Mouse (Mus musculus) B cell, adult 2 months (primary cell): ENCODE measurements around the gene Fancd2.

Source experiments
- DNase-seq, 2 experiments: peaks; one replicate each; pipeline ENCODE4 v3.0.0; 2022

Gene Fancd2

GRCm38 (mm10) chr6:113530932-113531839 is at the start of gene Fancd2, which contains the start of gene Emc3:
Gene Fancd2 (plus strand): TSS chr6:113531682.
Gene Emc3 (minus strand): TSS chr6:113531652.
- DNase-seq, result peak; percentile 97

DNA sequence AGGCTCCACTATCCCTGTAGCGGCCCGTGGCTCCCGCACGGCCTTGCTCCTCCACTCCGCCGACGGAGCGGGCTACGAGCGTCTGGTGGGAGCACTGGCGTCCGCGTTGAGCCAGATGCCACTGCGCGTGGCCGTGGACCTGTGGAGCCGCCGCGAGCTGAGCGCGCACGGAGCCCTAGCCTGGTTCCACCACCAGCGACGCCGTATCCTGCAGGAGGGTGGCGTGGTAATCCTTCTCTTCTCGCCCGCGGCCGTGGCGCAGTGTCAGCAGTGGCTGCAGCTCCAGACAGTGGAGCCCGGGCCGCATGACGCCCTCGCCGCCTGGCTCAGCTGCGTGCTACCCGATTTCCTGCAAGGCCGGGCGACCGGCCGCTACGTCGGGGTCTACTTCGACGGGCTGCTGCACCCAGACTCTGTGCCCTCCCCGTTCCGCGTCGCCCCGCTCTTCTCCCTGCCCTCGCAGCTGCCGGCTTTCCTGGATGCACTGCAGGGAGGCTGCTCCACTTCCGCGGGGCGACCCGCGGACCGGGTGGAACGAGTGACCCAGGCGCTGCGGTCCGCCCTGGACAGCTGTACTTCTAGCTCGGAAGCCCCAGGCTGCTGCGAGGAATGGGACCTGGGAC is 48.9 kb upstream of the Fancd2 start:
- peak; percentile 59 to 61 for DNase-seq

DNA sequence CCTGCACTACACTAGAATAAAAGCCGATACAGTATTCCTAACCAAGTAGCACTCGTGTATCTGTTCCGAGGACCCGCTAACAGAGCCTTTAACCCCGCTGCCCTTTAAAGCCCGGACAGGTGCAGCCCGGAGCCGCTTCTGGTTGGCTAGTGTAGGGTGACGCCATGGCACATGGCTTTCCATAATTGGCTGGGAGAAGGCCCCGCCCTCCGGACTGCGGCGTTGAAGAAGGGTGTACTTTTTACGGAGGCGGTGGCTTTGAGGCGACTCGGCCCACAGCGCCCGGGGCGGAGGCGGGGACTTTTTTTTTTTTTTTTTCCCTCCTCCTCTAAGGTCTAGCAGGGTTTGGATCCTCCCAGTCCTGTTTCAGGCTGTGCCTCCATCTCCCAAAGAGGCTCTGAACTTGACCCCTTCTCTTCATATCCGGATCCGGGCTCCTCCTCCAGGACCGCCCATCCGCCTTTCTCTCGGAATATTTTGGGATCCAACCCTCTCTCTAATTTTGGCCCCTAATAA is 48.3 kb upstream of the Fancd2 start, which contains the start of gene Creld1:
Gene Creld1, plus strand, starts transcription at position 198 of the 516 bp plus-strand sequence.
- DNase-seq, result peak; percentile 91 to 93

DNA sequence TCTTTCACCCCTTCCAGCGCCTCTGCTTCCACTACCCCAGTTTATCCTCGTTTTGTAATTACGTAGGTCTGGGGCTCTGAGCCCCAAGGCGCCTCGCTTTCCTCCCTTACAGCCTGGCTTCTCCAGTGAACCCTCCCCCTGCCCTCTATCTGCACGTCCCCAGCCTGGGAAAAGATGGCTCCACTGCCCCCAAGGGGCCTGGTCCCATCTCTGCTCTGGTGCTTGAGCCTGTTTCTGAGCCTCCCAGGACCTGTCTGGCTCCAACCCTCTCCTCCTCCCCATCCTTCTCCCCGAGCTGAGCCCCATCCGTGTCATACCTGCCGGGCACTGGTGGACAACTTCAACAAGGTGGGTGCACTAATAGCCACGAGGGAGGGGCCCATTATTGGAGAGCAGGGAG is 47.8 kb upstream of the Fancd2 start:
- peak in 1 of 2 experiments; percentile 19 for DNase-seq

- DNase-seq, result no peak
Observed at GRCm38 (mm10) chr6:113487125-113487576, 44.3 kb upstream of the Fancd2 start.

DNA sequence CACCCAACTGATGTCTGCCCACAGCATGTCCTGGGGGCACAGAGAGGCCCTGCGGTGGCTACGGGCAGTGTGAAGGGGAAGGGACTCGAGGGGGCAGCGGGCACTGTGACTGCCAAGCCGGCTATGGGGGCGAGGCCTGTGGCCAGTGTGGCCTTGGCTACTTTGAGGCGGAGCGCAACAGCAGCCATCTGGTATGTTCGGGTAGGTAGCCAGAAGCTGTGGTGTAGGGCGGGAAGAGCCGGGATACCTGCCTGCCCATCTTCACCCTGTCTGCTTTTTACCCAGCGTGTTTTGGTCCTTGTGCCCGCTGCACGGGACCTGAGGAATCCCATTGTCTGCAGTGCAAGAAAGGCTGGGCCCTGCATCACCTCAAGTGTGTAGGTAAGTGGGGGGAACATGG is 42.1 kb upstream of the Fancd2 start:
- no peak for DNase-seq

- DNase-seq, result no peak
Observed at GRCm38 (mm10) chr6:113492101-113492864, 39.2 kb upstream of the Fancd2 start.

GRCm38 (mm10) chr6:113494258-113494788 is 37.2 kb upstream of the Fancd2 start:
- DNase-seq, result peak; percentile 94 to 96

- no peak for DNase-seq
Observed at GRCm38 (mm10) chr6:113495071-113495675, 36.3 kb upstream of the Fancd2 start.

DNA sequence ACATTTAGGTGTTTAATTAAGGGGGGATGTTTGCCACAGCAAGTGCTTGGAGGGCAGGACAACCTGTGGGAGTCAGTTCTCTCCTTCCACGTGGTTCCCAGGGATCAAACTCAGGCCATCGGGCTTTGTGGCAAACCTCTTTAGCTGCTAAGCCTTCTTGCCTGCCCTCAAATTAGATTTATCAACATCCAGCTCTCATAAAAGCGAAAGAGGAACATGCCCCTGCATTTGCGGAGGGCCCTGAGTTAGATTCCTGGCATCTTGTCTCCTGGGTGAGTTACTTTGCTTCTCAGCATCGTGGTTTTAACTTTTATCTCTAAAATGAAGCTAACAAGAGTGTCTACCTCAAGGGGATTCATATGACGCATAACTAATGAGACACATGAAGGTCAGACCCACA is 32.1 kb upstream of the Fancd2 start:
- DNase-seq, result peak; percentile 13 to 20

GRCm38 (mm10) chr6:113501388-113502084 is 29.9 kb upstream of the Fancd2 start, which contains the start of gene Prrt3:
Gene Prrt3 (minus strand): TSS chr6:113501931.
- DNase-seq, result no peak

DNA sequence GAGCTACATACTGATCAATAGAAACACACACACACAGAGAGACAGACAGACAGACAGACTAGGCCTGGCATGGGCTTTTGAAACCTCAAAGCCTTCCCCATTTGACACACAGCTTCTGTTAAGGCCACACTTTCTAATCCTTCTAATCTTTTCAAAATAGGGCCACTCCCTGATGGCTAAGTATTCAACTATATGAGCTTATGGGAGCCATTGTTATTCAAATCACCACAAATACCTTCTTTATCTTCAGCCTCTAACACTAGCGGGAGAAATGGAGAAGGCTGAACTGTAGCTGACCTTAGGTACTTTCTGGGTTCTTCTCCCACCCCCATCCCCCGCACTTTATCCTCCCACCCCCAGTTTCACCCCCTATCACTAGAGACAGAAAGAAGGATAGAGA is 28.7 kb upstream of the Fancd2 start:
- no peak for DNase-seq

DNA sequence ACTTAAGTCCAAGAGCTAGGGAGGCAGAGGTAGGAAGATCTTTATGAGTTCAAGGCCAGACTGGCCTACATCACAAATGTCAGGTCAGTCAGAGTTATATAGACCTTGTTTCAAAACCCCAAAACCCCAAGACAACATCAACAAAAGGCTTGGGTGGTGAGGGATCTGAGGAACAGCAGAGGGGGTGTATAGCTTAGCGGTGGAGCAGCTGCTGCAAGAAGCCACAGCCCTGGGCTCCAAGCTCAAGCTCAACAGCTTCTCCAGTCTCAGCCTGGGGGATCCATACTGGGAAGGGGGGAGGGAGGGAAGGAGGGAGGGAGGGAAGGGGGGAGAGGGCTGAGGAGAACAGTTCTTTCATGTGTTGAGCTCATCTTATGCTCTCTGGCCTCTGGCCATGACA is 25.8 kb upstream of the Fancd2 start:
- no peak for DNase-seq

- DNase-seq, result no peak
Observed at GRCm38 (mm10) chr6:113507130-113507529, 24.4 kb upstream of the Fancd2 start.

- no peak for DNase-seq
Observed at GRCm38 (mm10) chr6:113508272-113508946, 23.1 kb upstream of the Fancd2 start.

DNA sequence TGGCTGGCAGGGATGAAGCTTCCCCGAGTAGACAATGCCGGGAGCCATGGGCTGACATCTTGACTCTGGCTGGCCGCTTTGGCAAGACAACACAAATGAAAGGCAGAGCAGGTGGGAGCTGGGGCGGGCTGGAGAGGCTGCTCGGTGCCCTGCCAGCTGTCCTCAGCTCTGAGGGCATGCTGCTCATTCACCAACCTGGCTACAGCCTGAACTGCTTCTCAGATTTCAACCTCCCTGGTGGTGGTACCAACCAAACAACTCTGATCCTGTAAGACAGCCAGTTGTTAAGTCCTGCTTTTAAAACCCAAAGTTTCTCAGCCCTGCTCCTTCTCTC is 22.6 kb upstream of the Fancd2 start:
- DNase-seq, result no peak

GRCm38 (mm10) chr6:113513944-113514343 is 17.5 kb upstream of the Fancd2 start:
- DNase-seq, result no peak

DNA sequence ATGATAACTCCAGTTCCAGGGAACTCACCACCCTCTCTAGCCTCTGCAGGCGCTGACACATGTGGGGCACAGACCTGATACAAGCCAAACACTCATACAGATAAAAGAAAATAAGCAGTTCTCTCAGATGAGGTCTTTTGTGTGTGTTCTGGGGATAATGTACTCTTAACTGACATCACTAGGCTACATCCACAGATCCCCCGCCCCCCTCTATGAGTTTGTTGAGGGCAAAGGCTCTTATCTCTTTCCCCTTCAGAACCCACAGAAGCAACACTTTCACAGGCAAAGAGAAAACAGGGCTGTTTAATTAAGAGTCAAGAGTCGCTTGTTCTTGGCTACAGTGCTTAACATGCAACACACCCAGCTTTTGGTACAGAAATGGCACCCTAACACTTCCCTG is 16.9 kb upstream of the Fancd2 start:
- DNase-seq, result no peak

DNA sequence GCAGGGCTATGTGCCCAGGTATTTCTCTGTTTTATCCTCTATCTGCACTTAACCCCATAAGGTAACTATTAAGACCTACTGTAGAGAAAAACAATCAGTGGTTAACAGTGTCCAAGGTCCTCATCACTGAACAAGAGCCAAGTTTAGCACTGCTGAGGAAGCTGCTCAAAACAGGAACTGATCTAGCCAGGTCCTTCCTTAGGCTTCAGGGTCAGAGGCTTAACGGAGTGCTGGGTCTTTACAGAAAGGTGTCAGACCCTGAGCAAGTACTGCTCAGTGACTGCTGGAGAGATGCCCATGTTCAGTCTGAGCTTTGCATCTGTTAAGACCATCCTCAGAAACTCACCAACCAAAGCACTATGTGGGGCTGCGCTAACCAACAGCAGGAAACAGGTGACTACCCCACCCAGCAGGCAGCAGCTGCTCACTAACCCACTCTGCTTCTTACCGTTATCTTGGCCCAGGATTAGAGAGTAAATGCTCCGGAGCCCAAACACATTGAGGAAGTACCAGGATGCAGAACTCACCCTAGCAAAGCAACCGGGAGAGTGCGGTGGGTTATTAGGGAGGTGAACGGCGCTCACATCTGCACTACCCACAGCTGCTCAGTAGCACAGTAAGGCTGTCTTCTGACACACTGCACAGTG is 13.9 kb upstream of the Fancd2 start:
- DNase-seq, result no peak

DNA sequence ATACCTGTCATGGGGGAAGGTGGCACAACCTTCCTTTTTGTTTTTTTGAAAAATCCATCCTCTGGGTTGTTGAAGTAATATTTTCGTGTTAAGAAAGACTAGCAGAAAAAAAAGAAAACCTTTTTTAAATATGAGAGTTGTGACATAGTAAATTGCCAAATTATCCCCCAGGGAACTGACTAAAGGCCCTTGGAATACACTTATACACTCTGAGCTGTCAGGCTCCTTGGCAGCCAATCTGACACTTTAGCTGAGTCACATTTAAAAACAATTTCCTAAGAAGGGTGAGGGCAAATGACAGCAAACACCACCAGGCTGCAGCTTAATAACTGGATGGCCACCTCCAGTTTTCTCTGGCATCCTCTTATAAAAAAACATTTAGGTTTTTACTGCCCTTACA is 9.2 kb upstream of the Fancd2 start:
- no peak for DNase-seq
